Mouse (Mus musculus): Measurements from ENCODE around the gene Cyp27a1. TPM values are rescaled to one million over a fixed set of nuclear protein-coding genes. Genes with fewer than 3 reads are reported as not detected.

The Cyp27a1 gene
- total RNA-seq, 2 experiments from 2014 or later = 1.1 to 2.6 TPM

GRCm38 (mm10) chr1:74715886-74716285, 2.5 kb downstream of the Cyp27a1 start:
- no peak for DNase-seq (ENCODE audit: low spot score in 2 of 2)

GRCm38 (mm10) chr1:74718113-74718512, 4.7 kb downstream of the Cyp27a1 start:
- no peak for DNase-seq (ENCODE audit: low spot score in 2 of 2)

- DNase-seq (ENCODE audit: low spot score in 2 of 2) = no peak
These were observed 5.9 kb downstream of the Cyp27a1 start for GRCm38 (mm10) chr1:74719281-74719680.

- DNase-seq (ENCODE audit: low spot score in 2 of 2) = no peak
These were observed 8.3 kb downstream of the Cyp27a1 start for GRCm38 (mm10) chr1:74721657-74722056.

GRCm38 (mm10) chr1:74723748-74724147, 10.4 kb downstream of the Cyp27a1 start:
- DNase-seq (ENCODE audit: low spot score in 2 of 2) = no peak

GRCm38 (mm10) chr1:74726114-74726513, 12.7 kb downstream of the Cyp27a1 start:
- DNase-seq (ENCODE audit: low spot score in 2 of 2) = no peak

- DNase-seq (ENCODE audit: low spot score in 2 of 2) = no peak
These were observed 13.3 kb downstream of the Cyp27a1 start for GRCm38 (mm10) chr1:74726674-74727073.

GRCm38 (mm10) chr1:74728446-74728845, 15.1 kb downstream of the Cyp27a1 start:
- DNase-seq (ENCODE audit: low spot score in 2 of 2) = no peak

GRCm38 (mm10) chr1:74736977-74737376, 23.6 kb downstream of the Cyp27a1 start:
- no peak for DNase-seq (ENCODE audit: low spot score in 2 of 2)

- DNase-seq (ENCODE audit: low spot score in 2 of 2) = no peak
These were observed 24.1 kb downstream of the Cyp27a1 start for GRCm38 (mm10) chr1:74737500-74737899.

GRCm38 (mm10) chr1:74740846-74741245, 27.5 kb downstream of the Cyp27a1 start:
- no peak for DNase-seq (ENCODE audit: low spot score in 2 of 2)

GRCm38 (mm10) chr1:74747335-74747734, 34.0 kb downstream of the Cyp27a1 start:
- no peak for DNase-seq (ENCODE audit: low spot score in 2 of 2)

- DNase-seq (ENCODE audit: low spot score in 2 of 2) = peak; percentile 11 to 25
These were observed 35.4 kb downstream of the Cyp27a1 start, which contains the start of gene Prkag3 for GRCm38 (mm10) chr1:74748643-74749271. TSS of gene Prkag3 (minus strand) at chr1:74749221.

- no peak for DNase-seq (ENCODE audit: low spot score in 2 of 2)
These were observed 35.9 kb downstream of the Cyp27a1 start for GRCm38 (mm10) chr1:74749301-74749700.

- peak in 1 of 2 experiments; percentile 74 for DNase-seq (ENCODE audit: low spot score in 2 of 2)
These were observed 37.3 kb downstream of the Cyp27a1 start for GRCm38 (mm10) chr1:74750683-74751082.

GRCm38 (mm10) chr1:74752150-74752549, 38.8 kb downstream of the Cyp27a1 start:
- DNase-seq (ENCODE audit: low spot score in 2 of 2) = no peak

GRCm38 (mm10) chr1:74752833-74753232, 39.5 kb downstream of the Cyp27a1 start:
- DNase-seq (ENCODE audit: low spot score in 2 of 2) = no peak

- DNase-seq (ENCODE audit: low spot score in 2 of 2) = no peak
These were observed 40.0 kb downstream of the Cyp27a1 start for GRCm38 (mm10) chr1:74753266-74753974.

GRCm38 (mm10) chr1:74754175-74754785, 40.9 kb downstream of the Cyp27a1 start:
- DNase-seq (ENCODE audit: low spot score in 2 of 2) = no peak

GRCm38 (mm10) chr1:74759773-74760172, 46.4 kb downstream of the Cyp27a1 start:
- DNase-seq (ENCODE audit: low spot score in 2 of 2) = peak; percentile 37 to 69

GRCm38 (mm10) chr1:74763081-74763480, 49.7 kb downstream of the Cyp27a1 start:
- peak; percentile 55 to 76 for DNase-seq (ENCODE audit: low spot score in 2 of 2)

Measured in layer of hippocampus, postnatal 14 days (tissue).